Mouse (Mus musculus) telencephalon, adult 2 months (tissue): ENCODE data around the gene Colgalt1.

Experiments used
- DNase-seq: peaks from one replicate; pipeline ENCODE4 v3.0.0-alpha.2; 2011; ENCODE audit warnings: low read depth, low spot score

The Colgalt1 gene

DNA sequence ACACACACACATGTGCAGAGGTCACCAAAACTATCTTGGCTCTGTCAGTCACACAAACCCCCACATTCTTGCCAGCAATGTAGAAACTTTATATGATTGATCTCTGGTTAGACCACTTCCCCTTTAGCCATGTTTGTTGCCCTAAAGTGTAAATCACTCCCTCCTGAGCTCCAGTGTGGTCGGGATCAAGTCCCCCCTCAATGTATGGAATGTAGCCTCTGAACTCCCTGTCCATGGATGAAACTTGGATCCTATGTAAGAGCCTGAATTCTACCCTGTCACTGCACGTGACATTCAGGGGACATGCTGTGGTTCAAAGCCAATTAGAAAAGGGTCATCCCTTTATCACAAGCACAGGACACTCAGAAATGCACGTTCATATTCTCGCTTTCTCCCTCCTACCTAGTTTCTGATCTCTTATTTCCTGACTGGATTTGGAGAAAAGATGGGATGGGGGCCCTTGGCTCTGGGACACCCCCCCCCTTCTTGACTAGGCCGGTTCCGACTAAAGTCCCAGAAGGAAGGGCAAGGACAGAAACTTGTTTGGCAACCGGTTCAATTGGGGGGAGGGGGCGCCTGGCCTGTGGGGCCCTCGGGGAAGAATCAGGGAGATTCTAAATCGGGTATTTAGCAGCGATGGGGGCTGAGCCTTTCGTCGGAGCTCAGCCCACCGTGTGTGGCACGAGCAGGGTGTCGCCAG is 17.7 kb downstream of the Colgalt1 start:
- no peak for DNase-seq

DNA sequence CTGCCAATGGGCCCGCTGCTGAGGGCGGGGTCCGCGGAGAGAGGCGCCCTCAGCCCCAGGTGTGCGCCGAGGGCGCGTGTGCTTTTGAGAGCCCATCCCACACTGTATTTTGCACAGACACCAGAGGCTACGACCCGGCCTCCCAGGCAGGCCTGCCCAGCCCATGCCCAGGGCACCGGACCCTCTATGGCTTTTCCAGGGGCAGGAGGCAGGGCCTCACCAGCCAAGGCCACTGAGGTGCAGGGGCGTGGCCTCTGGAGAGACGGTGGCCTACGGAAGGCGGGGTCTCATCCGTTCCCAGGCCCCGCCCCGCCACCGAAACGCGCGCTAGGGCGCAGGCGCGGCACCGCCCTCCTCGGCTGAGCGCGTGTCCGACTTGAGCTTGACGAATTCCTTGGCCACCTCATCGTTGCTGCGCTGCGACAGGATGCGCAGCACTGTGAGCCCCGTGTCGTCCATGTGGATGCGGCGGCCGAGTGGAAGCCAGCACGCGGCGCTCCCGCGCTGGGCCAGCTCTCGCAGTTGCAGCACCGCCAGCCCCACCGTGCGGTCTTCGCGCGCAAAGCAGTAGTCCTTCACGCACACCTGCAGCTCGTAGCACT is 18.4 kb downstream of the Colgalt1 start:
- DNase-seq: peak; percentile 67

DNA sequence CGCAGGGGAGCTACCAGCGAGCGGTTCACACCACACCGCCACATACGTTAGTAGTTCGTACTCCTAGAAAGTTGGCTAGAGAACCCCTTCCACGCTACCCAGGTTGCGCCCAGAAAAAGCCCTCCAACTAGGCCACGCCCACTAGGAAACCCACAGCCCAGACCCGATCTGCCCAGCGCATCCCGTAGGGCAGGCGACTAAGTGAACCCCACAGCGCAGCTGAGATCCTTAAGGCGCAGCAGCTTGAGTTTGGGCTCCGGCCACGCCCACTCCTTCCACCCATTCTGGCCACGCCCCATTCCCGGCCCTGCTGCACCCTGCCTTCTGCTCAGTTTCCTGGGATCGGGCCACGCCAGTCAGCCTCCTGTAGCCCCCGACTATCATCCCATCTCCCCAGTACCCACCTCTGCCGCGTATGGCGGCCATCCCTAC is 19.0 kb downstream of the Colgalt1 start:
- no peak for DNase-seq

DNA sequence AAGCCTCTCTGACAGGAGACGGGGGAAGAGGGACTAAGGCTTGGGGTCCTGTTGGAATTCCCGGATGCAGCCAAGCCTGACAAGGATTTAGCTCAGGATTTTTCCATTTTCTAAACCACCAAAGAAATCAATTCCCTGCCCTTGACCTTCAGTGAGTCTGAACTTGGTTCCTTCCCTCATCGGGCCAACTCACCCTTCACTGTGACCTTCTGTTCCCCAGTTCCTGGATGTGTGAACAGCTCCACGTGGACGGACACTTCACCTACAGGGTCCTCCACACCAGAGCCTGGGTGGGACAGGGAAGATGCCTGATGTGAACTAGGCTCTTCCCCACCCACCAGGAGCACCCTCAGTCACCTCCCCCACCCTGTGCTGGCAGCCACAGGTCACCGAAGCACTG is 20.0 kb downstream of the Colgalt1 start:
- DNase-seq: no peak

DNA sequence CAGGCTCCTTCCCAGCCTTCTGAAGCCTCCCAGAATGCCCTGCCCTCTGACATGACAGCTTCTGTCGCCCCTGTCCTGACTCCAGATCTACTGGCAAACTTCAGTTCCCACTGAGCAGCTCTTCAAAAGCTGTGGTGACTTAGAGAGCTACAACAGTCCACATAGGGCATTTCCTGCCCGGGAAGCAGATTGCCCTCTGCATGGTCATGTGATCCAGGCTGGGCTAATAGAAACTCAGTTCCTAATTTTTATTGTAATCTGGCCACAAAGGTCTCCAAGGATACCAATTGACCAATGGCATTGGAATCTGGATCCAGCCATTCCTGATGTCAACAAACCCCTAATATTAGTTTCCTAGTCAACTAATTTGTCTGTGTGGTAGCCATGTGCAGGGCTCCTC is 21.1 kb downstream of the Colgalt1 start:
- no peak for DNase-seq

DNA sequence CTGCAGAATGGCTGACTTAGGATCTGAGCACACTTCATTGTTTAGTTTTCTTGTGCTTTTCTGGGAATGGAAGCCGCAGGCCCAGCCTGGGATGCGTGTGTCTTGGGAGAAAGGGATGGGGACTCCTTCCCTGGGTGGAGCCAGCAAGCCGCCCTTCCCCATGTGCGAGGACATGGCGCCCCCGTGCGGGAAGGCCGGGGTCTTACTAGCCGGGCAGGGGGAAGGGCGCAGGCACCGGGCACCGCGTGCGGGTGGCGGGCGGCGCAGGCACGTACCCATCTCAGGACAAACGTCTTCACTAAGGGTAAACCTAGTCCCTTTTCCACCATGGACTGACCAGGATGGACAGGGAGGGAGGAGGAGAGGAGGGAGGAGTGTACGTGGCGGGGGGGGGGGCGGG is 22.4 kb downstream of the Colgalt1 start:
- DNase-seq: no peak

DNA sequence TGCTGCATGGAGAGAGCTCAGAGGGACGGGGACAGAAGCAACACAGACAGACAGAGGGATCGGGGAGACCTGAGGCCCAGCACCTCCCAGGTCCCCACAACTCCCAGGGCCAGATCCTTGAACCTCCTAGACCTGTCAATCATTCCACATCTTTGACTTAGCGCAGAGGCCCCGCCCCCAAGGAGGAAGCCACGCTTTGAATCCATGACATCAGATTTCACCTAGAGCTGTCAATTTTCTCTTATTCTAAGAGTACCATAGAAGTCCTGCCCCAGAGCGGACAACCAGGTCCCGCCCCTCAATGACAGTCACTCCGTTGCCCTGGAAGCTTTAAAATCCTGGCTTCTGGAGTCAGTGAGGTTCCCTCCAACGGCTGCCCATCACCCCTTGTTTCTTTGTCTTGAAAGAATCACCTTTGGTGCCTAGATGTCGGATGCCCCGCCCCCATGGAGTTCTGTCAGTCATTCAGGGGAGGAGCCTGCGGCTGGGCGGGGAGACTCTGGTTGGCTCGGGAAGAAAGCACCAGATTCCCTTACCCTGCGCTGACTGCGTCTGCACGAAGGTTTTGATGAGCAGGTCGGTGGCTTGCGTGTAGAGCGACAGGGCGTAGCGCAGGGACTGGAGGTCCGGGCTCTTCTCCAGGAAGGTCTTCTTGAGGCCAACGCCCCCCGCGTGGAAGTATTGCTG is 23.3 kb downstream of the Colgalt1 start:
- DNase-seq: no peak

DNA sequence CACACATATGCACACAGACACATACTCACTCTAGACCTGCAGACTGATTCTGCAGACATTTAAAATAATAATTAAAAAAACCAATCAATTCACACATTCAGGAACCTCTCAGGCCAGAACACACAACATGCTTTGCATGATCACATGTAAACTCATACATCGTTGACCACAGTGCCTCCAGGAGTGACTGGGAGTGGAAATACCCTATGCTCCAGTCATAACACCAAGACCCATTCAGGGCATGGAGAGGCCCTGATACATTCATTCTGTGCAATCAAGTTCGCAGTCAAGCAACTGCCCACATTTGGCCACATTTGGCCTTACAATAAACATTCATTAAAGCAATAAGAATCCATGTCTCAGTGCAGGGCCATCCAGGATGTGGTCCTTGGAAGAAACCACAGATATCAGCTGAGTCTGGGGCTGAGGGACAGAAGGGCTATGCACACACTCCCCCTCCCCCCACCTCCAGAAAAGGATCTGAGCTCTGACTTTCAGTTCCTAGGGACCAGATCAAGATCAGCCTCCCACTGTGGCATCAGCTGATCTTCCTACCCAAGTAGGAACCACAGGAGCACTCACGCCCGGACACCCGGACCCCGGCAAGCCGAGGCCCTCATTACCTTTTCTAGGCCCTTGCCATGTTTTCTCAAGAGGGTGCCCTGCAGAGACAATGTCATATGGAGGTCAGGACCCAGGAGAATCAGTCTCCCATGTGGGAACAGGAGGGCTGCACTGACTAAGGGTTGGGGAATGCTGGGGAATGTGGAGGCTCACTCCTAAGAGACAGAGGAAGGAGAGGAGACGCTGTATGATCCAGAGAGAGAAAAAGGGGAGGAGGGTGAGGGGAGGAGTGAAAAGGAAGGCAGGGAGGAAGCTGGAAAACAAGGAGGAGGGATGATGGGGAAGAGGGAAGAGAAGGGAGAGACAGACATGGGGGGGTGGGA is 26.6 kb downstream of the Colgalt1 start:
- DNase-seq: no peak

DNA sequence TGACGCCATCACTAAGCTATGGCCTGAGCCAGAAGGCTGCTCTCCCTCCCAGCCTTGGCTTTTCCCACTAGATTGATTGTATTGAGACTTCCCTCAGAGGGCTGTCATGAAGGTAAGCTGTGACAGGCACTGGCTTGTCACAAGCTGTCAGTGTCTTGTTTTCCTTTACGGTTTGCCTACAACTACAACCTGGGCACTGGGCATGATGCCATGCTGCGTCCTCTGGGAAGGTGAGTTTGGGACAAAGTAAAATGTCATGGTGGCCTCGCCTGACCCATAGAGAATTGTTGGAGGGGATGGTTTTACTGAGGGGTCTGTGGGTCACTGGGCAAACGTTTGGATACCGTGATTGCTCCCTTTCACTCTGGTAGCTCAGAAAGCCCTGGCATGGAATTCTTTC is 27.5 kb downstream of the Colgalt1 start:
- DNase-seq: no peak

DNA sequence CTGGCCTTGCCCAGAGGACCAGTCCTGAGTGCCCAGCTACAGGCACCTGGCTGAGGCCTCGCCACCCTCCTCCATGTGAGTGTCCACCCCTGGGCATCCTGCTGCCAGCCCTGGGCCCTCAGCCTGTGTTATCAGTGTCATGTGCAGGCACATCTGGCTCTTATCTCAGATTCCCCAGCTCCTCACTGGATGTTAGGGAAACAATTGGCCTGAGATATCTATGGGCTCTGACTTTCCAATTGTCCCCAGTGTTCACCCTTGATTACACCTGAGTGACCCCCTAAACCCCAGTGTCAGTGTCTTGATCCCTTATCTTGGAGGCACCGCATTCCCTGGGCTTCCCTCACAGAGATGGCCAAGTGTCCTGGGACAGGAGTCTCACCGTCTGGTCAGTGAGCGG is 28.5 kb downstream of the Colgalt1 start:
- no peak for DNase-seq

DNA sequence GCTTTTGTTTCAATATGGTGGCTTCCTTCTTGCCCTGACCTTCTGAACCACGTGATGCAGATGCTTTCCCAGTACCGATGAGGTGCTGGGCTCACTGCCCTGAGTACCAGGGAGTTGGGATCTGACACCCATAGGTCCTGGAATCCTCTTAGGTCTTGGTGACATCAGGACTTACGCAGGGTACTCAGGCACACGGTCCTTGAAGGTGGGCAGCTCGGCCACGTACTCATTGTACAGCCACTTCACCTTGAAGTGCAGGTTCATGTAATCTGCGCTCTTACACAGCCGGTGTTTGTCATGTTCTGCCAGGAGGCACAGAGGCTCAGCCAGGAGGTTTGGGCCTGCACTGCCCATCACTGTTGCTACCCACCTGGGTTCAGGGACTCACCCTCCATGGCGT is 34.7 kb downstream of the Colgalt1 start:
- DNase-seq: no peak

DNA sequence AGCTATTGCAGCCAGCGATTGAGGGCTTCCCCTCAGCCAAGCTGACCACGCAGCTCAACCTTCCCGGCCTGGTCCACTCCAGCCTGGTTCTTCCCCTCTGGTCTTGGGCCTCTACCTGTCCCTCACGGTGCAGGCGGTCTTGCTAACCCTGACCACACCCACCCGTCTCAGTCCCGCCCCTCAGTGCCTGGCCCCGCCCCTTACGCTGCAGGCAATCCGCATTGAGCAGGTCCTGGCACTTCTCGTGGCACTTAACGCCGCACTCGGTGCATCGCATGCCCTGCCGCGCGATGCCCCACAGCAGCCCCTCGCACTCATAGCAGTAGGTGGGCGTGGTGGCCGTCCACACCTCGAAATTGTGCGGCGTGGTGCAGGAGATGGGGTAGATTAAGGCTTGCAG is 43.8 kb downstream of the Colgalt1 start:
- no peak for DNase-seq

DNA sequence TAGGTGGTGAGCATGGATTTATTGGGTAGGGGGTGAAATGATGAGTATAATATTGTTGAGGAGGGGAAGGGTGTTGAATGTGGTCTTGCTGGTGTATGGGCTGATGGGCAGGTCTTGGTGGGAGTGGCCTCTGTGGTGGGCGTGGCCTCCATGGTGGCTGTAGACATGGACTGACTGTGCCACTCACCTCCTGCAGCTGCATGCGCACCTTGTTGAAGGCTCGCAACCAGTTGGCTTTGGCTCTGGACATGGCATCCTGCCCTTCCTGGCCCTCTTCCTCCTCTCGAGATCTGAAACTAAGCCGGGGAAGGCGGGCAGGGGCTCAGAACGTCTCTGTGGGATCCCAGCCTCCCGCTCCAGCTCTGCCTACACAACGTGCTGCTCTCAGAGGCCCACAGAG is 47.0 kb downstream of the Colgalt1 start:
- DNase-seq: no peak

DNA sequence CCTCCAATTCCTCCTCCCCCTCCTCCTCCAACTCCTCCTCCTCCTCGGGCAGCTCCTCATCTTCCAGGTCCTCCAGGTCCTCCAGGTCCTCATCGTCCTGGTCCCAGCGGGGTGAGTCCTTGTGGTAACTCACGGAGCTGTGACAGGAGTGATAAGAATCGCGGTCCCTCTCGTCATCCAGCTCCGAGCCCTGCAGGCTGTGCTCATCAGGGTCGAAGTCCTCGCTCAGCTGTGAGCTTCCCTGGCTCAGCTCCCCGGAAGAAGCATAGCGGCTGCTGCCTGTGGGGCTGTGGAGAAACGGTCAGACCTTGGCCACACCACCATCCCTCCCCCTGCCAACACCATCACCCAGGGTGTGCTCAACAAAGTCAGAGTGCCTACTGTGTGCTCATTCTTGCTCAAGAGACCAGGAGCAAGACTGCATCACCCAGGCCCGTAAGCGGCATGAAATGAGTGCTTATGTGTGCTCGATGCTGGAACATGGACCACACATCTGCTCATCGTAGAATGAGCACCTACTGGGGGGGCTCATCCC is 47.8 kb downstream of the Colgalt1 start:
- DNase-seq: no peak

DNA sequence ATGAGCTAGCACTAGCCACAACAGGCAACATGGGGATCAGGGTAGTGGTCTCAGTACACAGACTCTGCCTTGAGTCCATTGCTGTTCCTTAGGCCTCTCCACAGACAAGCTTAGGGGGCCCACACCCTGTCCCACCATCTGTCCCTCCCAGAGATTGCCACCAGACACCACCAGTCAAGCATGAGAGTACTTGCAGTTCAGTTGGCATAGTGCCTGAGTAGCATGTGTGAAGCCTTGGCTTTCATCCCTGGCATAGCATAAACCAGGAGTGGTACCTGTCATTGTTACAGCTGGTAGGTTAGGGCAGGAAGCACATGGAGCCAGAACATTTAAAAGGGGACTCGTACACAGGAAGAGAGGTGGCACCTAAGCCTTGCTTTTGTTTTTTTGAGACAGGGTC is 49.0 kb downstream of the Colgalt1 start:
- DNase-seq: no peak

DNA sequence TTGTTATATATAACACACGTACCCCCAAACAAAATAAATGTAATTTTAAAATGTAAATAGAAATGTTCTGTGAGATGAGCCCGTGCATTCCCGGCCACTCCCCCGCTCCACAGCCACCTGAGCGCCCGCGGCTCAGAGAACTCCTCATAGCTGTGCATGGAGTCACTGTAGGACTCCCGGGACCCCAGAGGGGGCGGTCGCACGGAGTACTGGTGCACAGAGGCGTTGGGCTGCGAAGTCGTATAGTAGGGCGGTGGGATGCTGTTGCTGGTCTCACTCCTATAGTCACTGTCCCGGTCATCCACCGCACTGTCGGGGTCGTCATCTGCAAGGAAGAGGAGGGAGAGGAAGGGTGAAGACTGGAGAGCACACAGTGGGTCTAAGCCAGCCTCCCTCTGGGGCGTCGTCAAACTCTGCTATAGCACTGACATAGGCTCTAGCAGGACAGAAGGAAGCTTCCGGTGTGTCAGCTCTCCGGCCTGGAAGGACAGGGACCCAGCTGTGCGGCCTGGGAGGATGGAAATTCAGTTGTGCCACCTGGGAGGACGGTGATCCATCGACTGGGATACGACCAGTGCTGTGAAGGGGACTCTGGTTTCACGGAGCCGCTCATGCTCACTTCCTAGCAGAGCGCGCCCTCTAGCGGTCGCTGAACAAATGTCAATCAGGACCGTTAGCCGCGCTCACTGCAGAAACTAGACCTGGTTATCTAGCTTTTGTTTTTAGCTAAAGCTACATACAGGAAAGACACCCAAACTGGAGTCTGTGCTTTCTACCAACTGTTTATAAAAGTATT is 49.7 kb downstream of the Colgalt1 start:
- no peak for DNase-seq

DNA sequence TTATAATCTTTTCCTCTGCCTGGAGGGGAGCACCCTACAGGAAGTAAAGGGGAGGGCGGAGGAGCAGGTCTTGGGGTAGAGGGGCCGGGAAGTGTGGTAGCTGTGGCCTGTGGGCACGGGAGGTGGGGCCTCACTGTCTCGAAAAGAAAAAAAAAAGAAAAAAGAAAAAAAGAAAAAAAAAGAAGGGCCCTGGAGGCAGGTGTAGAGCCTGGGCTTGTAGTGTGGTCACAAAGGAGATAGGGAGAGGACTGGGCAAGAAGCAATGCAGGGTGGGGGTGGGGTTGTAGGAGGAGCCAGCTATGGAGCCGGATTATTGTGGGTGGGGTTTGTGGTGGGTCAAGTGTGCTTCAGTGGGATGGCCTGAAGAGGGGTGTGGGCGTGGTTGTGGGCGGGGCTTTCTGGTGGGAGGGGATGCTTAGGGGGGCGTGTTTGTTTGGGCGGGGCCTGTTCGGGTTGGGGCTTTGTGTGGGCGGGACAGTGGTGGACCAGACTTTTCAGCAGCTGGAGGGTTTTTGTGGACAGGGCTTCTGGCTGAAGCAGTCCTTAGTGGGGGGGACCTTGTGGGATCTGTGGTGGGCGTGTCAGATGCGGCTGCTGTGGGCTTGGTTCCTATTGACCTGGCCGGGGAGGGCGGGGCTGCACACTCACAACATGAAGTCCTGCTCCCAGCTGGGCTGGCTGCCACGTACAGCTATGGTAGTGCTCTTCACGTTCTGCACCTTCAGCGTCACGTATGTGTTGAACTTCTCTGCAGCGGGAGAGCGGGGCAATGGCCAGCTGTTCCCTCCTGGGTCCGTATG is 54.7 kb downstream of the Colgalt1 start:
- DNase-seq: no peak

DNA sequence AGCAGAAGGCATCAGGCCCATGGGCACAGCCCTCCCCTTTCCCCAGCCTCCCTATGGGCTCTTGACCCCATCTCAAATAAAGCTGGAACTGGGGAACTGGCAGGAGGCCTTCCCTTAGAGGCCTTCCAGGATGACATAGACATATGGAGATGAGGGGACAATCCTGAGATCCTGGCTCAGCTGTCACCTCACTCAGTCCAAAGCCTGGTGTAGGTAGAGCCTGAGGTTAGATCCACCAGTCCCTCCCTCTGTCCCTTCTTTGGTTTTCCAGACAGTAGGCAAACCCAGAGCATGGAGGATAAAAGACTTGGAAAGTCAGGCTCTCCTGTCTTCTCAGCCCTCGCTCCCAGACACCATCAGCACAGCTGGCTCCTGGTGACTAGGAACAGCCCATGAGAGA is 56.1 kb downstream of the Colgalt1 start:
- DNase-seq: no peak

DNA sequence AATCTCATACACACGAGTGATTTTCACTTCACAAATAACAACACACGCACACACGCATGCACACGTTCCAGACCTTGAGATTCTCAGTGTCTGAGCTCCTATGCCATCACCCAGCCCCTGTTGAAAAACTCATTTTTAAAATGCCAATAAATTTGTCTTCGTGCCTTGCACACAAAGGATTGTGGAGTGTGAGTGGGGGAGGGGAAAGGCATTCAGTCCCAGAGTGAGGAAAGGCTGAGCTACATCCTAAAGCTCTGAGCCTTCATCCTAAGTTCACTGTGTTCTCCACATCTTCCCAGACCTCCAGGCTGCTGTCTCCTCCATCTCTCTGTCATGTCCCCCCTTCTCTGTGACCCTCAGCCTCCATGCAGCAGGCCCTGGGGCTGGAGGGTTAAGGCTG is 56.5 kb downstream of the Colgalt1 start:
- no peak for DNase-seq
